Comparison of ENCODE assay signal across 8 mouse cellular contexts in genomic region chr7:104646841-104647482, GRCm38 (mm10). TPM values are rescaled to one million over a fixed set of nuclear protein-coding genes. Genes with fewer than 3 reads are reported as not detected.
DNase-seq lines count a peak whose midpoint lies in the region; ATAC-seq and TF ChIP-seq lines count a peak whose summit lies in the region.

TSS of gene Olfr658 (minus strand) at chr7:104647305.

- H3K27ac ChIP-seq in forebrain, postnatal 0 days (ENCODE audit: low read depth, low read length), result no peak within 1 kb of the TSS
- H3K27ac ChIP-seq in hindbrain, embryonic 15.5 days (replicated peaks), result no peak within 1 kb of the TSS

- 27% methylated on average over 20 of the region's 22 CpGs for WGBS in forebrain, postnatal 0 days
- 33% methylated on average over 21 of the region's 22 CpGs for WGBS in hindbrain, embryonic 15.5 days

- peak; percentile 77 for ATAC-seq in forebrain, postnatal 0 days
- ATAC-seq in hindbrain, embryonic 15.5 days (ENCODE audit: low FRiP score, low read depth), result peak; percentile 87

- no peak within 1 kb of the TSS for H3K4me3 ChIP-seq in forebrain, postnatal 0 days (ENCODE audit: low read depth, low read length)
- H3K4me3 ChIP-seq in hindbrain, embryonic 15.5 days, result peak within 1 kb of the TSS; percentile 30

- DNase-seq in NIH3T3 (ENCODE audit: low read depth), result peak; percentile 5
- DNase-seq in cerebellum, adult 18-20 months, result peak; percentile 3 to 4
- peak; percentile 59 for DNase-seq in forebrain, postnatal 0 days
- DNase-seq in layer of hippocampus, postnatal 36 days, result peak; percentile 1 to 9
- DNase-seq in lung, postnatal 14 days, result peak; percentile 5
- peak; percentile 3 for DNase-seq in retina, postnatal 7 days (ENCODE audit: low read depth, low spot score)
- no peak for DNase-seq in gastrocnemius, adult 8-10 months (ENCODE audit: low spot score in 2 of 2)

- H3K4me1 ChIP-seq in forebrain, postnatal 0 days (ENCODE audit: insufficient read depth), result no peaks in the 10 kb centered on the region
- no peaks in the 10 kb centered on the region for H3K4me1 ChIP-seq in hindbrain, embryonic 15.5 days (replicated peaks)

- no peak within 1 kb of the TSS for H3K9ac ChIP-seq in forebrain, postnatal 0 days
- H3K9ac ChIP-seq in hindbrain, embryonic 15.5 days, result 0 out of 2 replicates have a peak within 1 kb of the TSS, but pooled peaks have one; percentile 2

- H3K36me3 ChIP-seq in forebrain, postnatal 0 days (ENCODE audit: insufficient read depth), result no peaks in the 10 kb centered on the region
- no peaks in the 10 kb centered on the region for H3K36me3 ChIP-seq in hindbrain, embryonic 15.5 days

- H3K4me2 ChIP-seq in forebrain, postnatal 0 days (ENCODE audit: low read depth), result peak within 1 kb of the TSS; percentile 41
- peak within 1 kb of the TSS; percentile 52 for H3K4me2 ChIP-seq in hindbrain, embryonic 15.5 days

- H3K9me3 ChIP-seq in forebrain, postnatal 0 days (ENCODE audit: low read length), result no peaks in the 10 kb centered on the region
- no peaks in the 10 kb centered on the region for H3K9me3 ChIP-seq in hindbrain, embryonic 15.5 days

- no peaks in the 10 kb centered on the region for H3K27me3 ChIP-seq in forebrain, postnatal 0 days (ENCODE audit: insufficient read depth, low read length)
- no peaks in the 10 kb centered on the region for H3K27me3 ChIP-seq in hindbrain, embryonic 15.5 days

- peak; percentile 63 for TF ChIP-seq CTCF in forebrain, postnatal 0 days (IDR thresholded peaks at IDR 0.05; ENCODE audit: low read depth)

RNA-seq across cellular contexts. Expression of gene Olfr658, which starts in this region (rescaled TPM):
- 0.14 and 0.62 TPM in 2 replicates for total RNA-seq in forebrain, postnatal 0 days (2014; rRNA removed)
- 0.08 and 0.23 TPM in 2 replicates for polyA plus RNA-seq in forebrain, postnatal 0 days (2015; fragmentation: Nextera tagmentation; extraction: Ambion mirVana)
- 0.13 and 0.27 TPM in 2 replicates for polyA plus RNA-seq in hindbrain, embryonic 15.5 days (2015; fragmentation: Nextera tagmentation; extraction: Ambion mirVana)
- total RNA-seq in layer of hippocampus, postnatal 36 days (2021), result not detected
- total RNA-seq in gastrocnemius, adult 8-10 months (2022), result not detected

Comparison
In these comparisons a context has a peak if more than half of its experiments do, and no peak if none do; other contexts are left out.
1. Peak in DNase-seq, ATAC-seq and H3K4me2 ChIP-seq in forebrain, postnatal 0 days; RNA of the gene not detected or under 1 TPM.
2. Peak in ATAC-seq, H3K4me3 ChIP-seq, H3K9ac ChIP-seq and H3K4me2 ChIP-seq in hindbrain, embryonic 15.5 days; RNA of the gene not detected or under 1 TPM.
3. Peak in DNase-seq in layer of hippocampus, postnatal 36 days; RNA of the gene not detected or under 1 TPM.
4. DNase-seq: peak in NIH3T3 (single experiment), cerebellum, adult 18-20 months (2 of 2), lung, postnatal 14 days (single experiment) and retina, postnatal 7 days (single experiment); none in gastrocnemius, adult 8-10 months (0 of 2).